Mouse (Mus musculus) heart, postnatal 0 days (tissue): Measurements from ENCODE around the gene Ptp4a2.

Experiments used
- CTCF ChIP-seq: IDR thresholded peaks from 2 replicates; pipeline ENCODE4 v1.5.1; 2016; ENCODE audit warnings: antibody characterized with exemption, control low read depth, low read depth
- EP300 ChIP-seq: IDR thresholded peaks from 2 replicates; pipeline ENCODE4 v1.6.1; 2016; ENCODE audit warnings: antibody characterized with exemption, low read depth

DNA sequence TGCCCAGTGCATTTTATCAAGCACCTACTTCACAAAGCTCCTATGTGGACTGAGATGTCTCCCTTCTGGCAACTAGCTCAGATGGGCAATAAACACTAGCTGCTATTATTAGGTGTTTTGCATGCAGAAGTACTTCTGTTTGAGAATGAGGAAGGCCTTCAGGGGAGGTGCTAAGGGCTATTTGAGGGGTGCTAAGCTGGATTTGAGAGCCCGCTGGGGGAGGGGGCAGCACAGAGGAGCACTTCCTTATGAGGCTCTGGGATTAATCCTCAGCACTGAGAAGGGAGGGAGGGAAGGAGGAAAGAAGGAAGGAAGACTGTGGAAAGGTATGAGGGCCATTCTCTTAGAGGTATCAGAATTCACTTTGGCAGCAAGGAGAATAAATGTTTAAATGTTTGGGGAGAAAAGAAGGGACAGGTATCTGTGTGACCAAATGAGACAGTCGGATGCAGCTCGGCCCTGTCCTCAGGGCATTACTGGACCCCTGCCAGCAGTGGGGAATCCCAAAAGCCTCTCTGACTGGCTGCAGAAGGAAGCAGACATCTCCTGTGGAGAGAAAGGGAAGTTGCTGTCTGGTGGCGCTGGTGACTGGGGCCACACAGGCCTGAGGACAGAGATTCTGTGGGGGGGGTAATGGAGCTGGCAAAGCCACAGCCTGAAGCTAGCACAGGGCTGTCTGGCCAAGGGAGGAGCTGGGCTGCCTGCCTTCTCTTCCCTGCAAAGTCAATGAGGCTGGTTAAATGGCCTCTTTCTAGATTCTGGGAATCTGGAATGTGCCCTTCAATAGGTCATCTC is 28.9 kb upstream of the Ptp4a2 start:
- TF ChIP-seq CTCF (no peak), EP300 (no peak)
